Mouse (Mus musculus) thymus, adult 2 months (tissue): ENCODE data around the gene Ch25h.

ENCODE experiments used
- CTCF ChIP-seq: fragments of 200-500 bp; IDR thresholded peaks from 2 replicates; pipeline ENCODE4 v1.5.1; 2012; ENCODE audit warnings: mild to moderate bottlenecking, control low read depth, low read length, moderate library complexity, borderline replicate concordance; ENCODE audit not compliant: control insufficient read depth, poor library complexity, insufficient read depth; ENCODE audit errors: extremely low read depth
- POLR2A ChIP-seq: fragments of 200-500 bp; IDR thresholded peaks from 2 replicates; pipeline ENCODE4 v1.6.1; 2012; ENCODE audit warnings: mild to moderate bottlenecking, low read length, control low read depth, moderate library complexity; ENCODE audit not compliant: control insufficient read depth, poor library complexity, insufficient read depth; ENCODE audit errors: extremely low read depth

DNA sequence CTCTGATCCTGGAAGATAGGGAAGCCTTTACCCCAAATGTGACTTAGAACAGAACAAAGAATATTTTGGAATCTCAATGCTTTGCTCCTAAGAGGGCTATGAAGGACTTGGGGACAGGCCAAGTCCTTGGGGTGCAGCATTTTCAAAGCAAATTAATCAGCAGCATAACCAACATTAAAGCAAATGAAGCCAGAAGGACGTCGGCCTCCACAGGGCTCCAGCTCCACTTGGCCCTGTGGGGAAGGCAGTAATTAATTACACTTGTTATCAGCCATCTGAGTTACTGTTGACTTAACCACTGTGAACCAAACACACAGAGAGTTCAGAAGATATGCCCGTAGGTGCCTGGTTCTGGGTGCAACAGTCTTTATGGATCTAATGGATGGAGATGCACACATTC is 43.8 kb upstream of the Ch25h start:
- no peak for TF ChIP-seq CTCF
- TF ChIP-seq POLR2A = no peak
